Mouse (Mus musculus) naive thymus-derived CD4-positive, alpha-beta T cell, adult 2 months (primary cell): ENCODE data around the gene Bod1l.

ENCODE experiments used
- DNase-seq: peaks from one replicate; pipeline ENCODE4 v3.0.0-alpha.2; 2011; ENCODE audit warnings: low read depth

Bod1l gene

GRCm38 (mm10) chr5:41801622-41802021 lies 42.5 kb downstream of the Bod1l start:
- DNase-seq, result no peak

GRCm38 (mm10) chr5:41794434-41794833 lies 49.7 kb downstream of the Bod1l start:
- no peak for DNase-seq

GRCm38 (mm10) chr5:41790517-41790916 lies 53.6 kb downstream of the Bod1l start:
- no peak for DNase-seq

- DNase-seq, result no peak
Measured at GRCm38 (mm10) chr5:41788877-41789276, 55.2 kb downstream of the Bod1l start.

- no peak for DNase-seq
Measured at GRCm38 (mm10) chr5:41781890-41782289, 62.2 kb downstream of the Bod1l start.

GRCm38 (mm10) chr5:41780026-41780425 lies 64.1 kb downstream of the Bod1l start:
- no peak for DNase-seq

- DNase-seq, result no peak
Measured at GRCm38 (mm10) chr5:41775728-41776127, 68.4 kb downstream of the Bod1l start.

- DNase-seq, result no peak
Measured at GRCm38 (mm10) chr5:41775273-41775672, 68.8 kb downstream of the Bod1l start.

GRCm38 (mm10) chr5:41768382-41769040 lies 75.6 kb downstream of the Bod1l start:
- peak; percentile 91 for DNase-seq

- peak; percentile 13 for DNase-seq
Measured at GRCm38 (mm10) chr5:41767296-41768200, 76.6 kb downstream of the Bod1l start.

- DNase-seq, result no peak
Measured at GRCm38 (mm10) chr5:41766406-41767010, 77.6 kb downstream of the Bod1l start.

- peak; percentile 9 for DNase-seq
Measured at GRCm38 (mm10) chr5:41765626-41766405, 78.3 kb downstream of the Bod1l start.

GRCm38 (mm10) chr5:41763731-41764721 lies 80.1 kb downstream of the Bod1l start, which contains the start of gene Nkx3-2:
TSS of gene Nkx3-2 (minus strand) at chr5:41764501.
- no peak for DNase-seq

GRCm38 (mm10) chr5:41762947-41763730 lies 81.0 kb downstream of the Bod1l start:
- no peak for DNase-seq

- DNase-seq, result no peak
Measured at GRCm38 (mm10) chr5:41762141-41762946, 81.8 kb downstream of the Bod1l start.

GRCm38 (mm10) chr5:41761509-41762140 lies 82.5 kb downstream of the Bod1l start:
- DNase-seq, result no peak

- DNase-seq, result no peak
Measured at GRCm38 (mm10) chr5:41760831-41761508, 83.1 kb downstream of the Bod1l start.

GRCm38 (mm10) chr5:41760071-41760470 lies 84.0 kb downstream of the Bod1l start:
- DNase-seq, result no peak
